Mouse (Mus musculus): ENCODE data around the gene Ano8.

DNA sequence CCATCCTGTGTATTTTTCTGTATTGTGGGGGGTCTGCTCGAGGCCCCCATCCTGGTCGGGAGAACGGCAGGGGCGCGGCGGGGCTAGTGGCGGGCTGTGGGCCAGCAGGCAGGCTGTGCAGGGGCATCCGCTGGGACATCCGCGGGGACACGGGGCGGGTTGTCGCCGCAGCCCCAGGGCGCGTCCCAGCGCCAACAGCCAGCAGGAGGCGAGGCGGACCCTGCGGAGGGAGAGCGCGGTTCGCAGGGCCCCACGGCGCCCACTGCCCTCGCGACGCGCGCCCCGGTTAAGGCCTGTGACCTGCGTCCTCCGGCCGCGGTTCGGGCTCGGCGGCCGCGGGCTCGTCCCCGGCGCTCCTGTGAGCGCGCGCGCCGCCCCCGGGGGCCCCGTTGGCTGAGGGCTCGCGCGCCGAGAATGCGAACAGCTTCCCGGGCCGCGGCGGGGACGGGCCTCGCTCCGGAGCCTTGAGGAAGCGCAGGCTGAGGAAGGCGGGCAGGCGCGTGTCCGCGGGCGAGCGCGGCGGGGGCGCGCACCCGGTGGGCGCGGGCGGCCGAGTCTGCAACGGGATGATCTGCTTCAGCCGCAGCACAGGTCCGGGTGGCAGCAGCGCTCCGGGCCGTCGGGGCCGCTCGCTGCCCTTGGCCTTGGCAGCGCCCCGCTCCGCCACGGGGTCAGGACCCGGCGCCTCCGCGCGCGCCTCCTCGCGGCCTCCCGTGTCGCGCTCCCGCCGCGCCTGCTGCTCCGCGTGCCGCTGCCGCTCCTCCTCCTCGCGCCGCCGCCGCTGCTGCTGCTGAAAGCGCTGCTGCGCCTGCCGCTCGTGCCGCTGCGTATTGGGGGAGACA, 9.4 kb downstream of the Ano8 start:
- TF ChIP-seq CTCF (IDR thresholded peaks at IDR 0.05; ENCODE audit: borderline replicate concordance, extremely low read depth, insufficient read depth, insufficient read length) (peak; percentile 21; the same call in 1 of the 2 replicates), POLR2A (IDR thresholded peaks at IDR 0.05; ENCODE audit: borderline replicate concordance, extremely low read depth, insufficient read depth, insufficient read length, poor library complexity, severe bottlenecking) (no peak)

Measured in brain, embryonic 14.5 days (tissue).